Mouse (Mus musculus): ENCODE results near the gene Hipk2.

Gene Hipk2

DNA sequence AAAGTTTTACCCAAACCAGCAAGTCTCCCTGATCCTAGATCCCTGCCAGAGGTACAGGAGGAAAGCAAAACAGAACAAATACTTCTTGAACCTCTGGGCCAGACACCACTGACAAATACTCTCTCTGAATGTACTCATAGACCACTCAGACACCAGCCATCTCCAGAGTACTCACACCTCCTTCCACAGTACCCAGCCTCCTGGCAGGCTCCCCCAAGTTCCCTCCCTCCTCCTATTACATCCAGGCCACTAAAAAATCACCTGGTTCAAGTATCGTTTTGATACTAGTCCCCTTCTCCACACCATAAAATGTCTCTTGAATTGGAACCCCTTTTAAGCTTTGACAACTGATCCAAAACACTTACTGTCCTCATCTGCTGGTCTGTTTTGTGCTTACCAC, 8.7 kb downstream of the Hipk2 start:
- no peak for DNase-seq (ENCODE audit: low spot score in 2 of 2)

DNA sequence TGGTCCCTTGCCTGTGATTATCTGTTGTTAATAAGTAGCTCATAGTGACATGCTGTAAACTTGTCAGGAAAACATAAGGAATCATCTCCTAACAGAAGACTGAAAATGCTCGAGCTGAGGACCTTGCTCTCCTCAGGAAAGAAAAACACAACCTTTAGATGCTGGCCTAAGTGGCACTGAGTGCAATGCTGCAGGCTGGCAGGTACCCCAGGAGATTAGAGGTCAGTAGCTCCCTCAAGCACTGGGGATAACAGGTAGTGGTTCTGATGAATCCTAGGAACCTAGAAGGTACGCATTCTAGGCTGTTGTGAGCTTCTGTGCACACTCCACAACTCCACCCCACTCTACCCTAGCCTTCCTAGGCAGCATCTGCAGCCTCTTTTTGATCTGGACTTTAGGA, 9.2 kb downstream of the Hipk2 start:
- no peak for DNase-seq (ENCODE audit: low spot score in 2 of 2)

DNA sequence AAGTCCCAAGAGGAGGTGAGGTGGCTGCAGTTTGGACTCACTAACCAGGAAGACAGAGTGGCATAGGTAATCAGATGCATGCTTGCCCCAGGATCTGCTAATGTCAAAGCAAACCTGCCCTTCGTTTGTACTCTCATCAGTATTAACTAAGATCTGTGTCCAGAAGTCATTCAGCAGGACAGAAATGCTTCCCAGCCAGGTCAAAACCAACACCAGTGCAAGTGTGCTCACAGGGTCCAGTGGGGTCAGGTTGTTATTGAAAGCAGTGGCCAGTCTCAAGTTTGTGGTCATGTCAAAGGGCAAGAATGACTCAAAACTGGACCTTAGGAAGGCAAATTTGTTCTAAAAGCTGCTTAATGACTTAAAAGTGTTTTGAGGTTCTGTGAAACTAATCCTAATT, 9.6 kb downstream of the Hipk2 start:
- no peak for DNase-seq (ENCODE audit: low spot score in 2 of 2)

DNA sequence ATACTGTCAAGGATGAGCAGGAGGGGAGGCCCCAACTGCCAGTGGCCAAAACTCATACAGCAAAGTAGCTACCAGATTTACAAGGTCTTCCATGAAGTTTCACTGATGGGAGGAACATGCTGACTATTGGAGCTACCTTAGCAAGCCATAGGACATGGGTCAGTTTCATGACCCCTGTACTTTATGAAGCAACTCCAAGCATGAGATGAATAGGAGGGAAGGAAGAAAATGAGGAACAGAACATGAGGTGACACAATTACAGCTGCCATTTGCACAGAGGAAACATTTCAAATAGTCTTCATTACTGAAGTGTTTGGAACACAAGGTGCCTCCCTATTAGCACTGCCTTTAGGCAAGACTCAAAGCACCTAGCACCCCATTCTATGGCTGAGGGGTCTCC, 10.2 kb downstream of the Hipk2 start:
- DNase-seq (ENCODE audit: low spot score in 2 of 2) = no peak

DNA sequence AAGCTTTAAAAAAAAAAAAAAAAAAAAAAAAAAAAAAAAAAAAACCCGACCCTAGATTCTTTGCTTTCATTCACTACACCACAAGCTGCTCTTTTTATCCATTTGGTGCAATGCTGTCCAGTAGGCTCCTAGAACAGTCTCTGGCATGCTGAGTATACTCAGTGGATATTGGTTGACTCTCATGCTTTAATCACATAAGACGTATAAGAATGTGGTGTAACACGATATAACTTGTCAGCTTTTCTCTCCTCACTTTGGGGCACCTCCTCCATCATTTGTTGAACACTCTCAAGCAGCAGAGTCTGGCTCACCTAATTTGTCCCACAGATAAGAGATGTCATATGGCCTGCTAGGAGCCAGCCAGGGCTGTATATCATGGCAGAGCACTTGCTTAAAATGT, 12.4 kb downstream of the Hipk2 start:
- no peak for DNase-seq (ENCODE audit: low spot score in 2 of 2)

DNA sequence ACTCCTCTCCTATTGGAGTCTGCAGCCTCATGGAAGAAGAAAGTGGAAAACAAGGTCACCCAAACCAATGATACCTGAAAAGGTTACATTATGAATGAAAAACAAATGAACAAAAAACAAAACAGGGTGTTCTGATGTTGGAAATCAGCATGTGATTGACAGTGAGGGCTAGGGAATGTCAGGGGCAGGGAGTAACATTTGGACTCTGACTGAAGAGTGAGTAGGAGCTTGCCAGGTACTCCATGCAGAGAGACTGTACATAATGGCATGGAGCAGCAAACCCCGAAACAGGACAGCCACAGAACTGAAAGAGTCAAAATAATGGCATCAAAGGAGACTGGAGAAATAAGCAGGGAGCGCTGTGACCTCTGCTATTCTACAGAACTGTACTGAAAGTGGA, 15.7 kb downstream of the Hipk2 start:
- no peak for DNase-seq (ENCODE audit: low spot score in 2 of 2)

DNA sequence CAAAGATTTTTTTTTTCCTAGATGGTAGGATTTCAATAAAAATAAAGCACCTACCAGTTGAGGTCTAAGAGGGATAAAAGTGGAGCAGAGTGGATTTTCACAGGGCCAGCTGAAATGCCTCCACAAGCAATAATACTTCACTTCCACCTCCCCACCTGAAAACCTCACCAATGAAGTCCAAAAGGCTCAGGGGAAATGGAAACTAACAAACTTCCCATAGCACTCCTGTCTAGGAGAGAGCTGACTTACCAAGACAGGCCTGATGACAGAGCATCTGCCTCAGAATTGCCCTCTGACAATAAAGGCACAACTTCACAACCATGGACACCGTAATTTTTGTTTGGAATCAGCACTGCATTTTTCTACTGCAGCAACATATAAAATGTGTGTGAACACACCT, 16.1 kb downstream of the Hipk2 start:
- DNase-seq (ENCODE audit: low spot score in 2 of 2) = no peak

DNA sequence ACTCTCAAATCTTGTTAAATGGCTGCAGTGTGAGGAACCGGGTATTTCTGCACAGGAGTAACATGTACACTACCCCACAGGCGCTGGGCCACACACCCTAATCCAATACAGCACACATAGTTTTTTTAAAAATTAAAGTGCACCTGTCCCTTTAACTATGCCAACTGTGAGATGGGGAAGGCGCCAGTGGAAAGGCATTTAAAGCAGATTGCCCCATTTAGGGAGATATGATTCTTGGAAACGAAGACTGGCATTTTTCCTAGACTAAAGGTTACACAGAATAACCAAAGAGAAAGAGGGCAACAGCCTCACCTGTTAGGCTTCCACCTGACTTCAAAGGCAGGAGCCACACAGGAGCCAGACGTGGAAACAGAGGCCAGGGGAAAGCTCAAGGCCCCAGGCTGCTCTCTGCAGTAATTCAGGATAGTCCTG, 22.4 kb downstream of the Hipk2 start:
- DNase-seq (ENCODE audit: low spot score in 2 of 2) = no peak

DNA sequence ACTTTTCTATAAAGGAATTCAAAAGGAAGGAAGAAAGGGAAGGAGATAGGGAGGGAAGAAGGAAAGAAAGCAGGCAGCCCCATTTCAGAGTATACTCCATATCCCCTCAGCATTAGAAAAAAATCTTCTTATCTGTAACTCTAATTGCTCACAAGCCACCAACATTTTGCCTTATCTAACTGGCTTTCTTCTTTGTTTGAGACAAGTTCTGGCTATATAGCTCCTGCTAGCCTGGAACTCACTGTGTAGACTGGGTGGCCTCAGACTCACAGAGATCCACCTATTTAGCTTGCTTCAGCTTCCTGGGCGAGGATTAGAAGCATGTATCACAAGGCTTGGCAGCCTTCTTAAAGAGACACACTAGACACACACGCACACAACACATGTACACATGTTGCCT, 24.2 kb downstream of the Hipk2 start:
- no peak for DNase-seq (ENCODE audit: low spot score in 2 of 2)

DNA sequence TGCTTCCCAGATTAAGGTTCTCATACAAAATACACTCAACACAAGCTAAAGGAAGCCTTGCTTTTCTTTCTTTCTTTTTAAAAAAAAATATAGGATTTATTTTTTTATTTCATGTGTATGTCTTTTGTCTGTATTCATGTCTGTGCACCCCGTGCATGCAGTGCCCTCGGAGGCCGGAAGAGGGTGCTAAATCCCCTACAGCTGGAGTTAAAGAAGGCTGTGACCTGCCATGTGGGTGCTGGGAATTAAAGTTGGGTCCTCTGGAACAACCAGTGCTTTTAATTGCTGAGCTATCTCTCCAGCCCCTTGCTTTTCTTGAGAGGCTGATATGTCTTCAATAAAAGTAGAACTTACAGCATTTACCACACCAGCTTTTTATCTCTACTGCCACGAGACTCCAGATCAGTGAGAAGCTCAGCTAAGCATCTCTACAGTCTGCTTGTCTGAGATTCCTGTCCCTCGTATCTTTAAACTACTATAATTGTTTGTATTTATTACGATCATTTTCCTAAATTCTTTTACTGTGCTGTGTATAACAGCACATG, 25.2 kb downstream of the Hipk2 start:
- DNase-seq (ENCODE audit: low spot score in 2 of 2) = no peak

DNA sequence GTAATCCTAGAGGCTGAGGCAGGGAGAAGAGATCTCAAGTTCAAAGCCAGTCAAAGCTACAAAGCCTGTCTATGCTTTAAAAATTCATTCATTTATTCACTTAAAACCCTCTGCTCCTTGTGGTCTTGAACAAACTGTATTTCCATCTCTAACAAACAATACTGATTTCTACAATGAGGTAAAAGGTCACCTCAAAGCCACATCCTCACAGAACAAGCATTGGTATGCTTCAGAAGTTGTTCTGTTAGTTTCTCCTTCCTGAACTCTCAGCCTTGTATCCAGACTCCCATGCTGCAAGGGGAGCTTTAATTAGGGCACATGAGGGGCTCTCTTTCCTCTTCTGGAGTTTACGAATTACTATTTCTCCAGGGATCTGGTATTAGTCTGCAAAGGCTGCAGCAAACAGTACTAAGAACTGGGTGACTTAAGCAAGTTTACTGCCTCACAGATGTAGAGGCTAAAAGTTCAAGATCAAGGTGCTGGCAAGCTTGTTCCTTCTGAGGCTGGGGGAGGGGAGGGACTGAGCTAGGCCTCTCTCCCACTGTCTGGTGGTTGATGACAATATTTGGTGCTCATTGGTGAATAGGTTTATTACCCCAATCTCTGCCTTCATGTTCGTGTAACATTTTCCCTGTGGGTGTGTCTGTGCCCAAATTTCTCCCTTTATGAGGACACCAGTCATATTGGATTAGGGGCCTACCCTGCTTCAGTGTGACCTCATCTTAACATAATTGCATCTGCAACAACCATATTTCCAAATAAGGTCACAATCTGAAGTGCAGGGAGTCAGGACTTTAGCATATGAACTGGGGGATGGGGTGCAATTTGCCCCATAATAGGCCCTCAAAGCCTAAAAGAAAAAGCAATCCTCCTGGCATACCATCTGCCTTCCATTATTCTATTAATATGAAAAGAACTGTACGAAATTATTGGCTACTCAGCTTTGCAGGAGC, 27.7 kb downstream of the Hipk2 start:
- DNase-seq (ENCODE audit: low spot score in 2 of 2) = no peak

DNA sequence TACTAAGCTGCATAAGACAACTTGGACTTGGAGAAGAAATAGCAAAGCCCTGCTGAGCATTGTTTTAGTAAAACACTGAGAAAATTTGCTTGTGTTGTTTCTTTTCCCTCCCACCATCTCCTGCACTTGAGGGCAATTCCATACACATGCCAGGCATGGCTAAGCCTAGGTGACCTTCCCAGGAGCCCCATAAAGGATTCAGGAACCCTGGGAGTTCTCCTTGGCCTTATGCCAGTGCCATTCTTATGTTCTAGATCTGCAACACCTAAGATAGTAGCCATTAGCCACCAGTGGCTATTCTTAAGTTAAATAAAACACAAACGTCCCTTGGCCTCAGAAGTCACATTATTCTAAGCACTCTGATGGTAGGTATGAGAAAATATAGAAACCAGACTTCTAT, 28.5 kb downstream of the Hipk2 start:
- no peak for DNase-seq (ENCODE audit: low spot score in 2 of 2)

DNA sequence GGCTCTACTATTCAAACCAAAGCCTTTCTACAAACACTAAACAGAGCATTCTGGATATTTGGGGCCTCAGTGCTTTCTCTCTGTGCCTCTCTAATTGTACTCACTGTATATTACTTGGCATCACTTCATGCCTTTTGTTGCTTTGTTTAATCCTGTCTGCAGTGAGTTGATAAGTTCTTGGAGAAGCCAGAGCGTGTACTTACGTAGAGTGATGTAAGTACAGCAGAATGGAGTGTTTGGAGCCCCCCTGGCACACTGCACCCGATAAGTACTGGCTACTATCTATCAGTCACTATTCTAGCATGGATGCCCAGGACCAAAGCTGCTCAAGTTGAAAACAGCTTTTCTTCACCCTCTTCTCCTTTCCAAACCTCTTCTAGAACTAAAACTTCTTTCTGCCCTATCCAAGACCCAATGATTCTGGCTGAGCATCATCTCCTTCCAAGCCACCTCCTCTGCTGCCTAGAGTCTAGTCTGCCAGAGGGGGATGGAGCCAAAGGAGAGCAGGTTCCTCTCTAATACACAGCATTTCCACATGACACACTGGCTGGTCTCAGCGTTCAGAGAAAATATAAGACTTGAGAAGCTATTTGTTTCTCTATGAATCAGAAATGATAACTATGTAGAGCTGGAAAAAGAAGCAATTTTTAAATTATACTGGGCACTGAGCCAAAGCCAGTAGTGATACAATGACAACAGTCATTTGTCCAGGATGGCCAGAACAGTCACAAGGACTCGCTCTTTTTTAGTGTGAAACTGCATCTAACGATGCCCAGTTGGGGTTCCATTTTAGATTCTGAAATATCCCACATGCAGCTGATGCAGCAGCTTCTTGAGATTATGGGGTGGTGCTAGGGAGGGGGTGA, 29.4 kb downstream of the Hipk2 start:
- DNase-seq (ENCODE audit: low spot score in 2 of 2) = no peak

DNA sequence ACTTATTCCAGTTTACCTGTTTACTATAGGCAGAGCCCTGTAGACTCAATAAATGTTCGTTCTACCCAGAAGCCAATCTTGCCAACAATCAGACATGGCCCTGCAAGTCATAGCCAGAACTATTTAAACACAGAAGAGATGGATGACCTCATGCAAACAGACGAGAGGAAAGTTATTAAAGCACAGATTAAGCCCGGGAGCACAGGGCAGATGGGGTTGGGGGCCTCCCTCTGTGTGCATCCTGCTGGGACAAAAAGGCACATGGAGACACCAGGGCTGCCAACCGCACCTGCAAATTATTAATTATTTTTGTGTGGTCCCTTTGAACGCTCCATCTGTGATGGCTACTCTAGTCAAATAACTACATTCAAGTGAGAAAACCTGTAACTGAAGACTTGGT, 30.1 kb downstream of the Hipk2 start:
- no peak for DNase-seq (ENCODE audit: low spot score in 2 of 2)

DNA sequence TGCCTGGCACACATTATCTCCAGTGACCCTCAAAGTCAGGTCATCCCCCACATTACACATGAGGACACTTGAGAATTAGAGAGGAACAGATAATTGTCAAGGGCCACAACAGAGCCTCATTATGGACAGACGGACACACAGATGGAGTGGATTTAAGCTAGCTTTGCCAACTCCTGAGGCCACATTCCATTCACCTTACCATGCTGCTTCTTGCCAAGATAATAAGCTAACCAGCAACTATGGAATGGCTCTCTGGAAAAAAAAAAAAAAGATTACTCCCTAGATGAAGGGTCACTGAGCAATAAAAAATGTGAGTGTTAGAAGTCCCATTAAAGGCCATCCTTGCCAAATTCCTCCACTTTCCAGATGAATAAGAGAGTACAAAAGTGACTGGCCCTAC, 30.8 kb downstream of the Hipk2 start:
- no peak for DNase-seq (ENCODE audit: low spot score in 2 of 2)

DNA sequence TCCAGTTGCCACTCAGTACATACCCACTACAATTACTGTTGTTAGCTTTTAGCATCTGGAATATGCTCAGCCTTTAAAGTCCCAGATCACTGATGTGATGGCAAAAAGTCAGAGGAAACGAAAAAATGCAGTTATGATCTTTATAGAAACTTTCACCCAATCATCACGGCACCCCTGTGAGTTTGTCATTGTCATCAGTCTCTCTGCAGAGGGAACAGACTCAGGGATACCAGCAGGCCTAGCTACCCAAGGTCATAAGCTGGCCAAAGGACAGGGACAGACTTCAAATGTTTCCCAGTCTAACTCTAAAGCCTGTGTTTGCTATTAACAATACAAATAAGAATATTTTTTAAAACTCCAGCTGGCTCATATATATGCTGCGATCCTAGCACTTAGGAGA, 34.4 kb downstream of the Hipk2 start:
- DNase-seq (ENCODE audit: low spot score in 2 of 2) = no peak

DNA sequence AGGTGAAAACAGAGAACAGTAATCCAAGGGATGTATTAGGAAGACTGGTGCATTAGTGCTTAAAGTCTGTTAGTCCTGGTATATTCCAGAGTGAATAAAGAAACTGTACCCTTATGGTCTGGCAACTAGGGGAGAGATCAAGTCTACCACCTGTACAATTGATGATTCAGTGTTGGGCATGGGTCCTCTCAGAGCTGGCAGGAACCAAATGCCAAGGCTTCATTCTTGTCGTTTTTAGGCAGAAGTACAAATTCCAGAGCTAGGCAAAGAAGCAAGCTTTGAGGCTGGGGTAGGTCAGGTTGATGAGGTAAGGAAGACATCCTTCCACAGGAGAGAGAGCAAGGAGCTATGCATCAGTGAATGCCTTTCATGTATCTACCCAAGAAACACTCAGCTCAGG, 35.2 kb downstream of the Hipk2 start:
- no peak for DNase-seq (ENCODE audit: low spot score in 2 of 2)

DNA sequence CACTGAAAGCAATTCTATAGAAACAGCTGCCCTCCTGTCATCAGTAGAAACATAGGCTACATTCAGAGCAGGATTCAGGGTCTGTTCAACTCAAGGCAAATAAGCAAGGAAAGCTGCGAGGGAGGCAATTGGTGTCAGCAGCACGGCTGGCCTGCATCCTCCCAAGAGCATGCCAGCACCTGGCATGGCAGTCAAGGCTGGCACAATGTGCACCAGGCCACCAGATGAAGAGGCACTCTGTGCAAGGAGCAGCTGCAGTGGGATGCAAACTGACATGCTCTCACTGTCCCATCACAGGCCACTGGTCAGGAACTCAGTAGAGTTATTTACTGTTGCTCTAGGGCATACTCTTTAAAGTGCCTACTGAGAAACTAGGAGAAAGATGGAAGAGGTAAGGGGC, 35.6 kb downstream of the Hipk2 start:
- DNase-seq (ENCODE audit: low spot score in 2 of 2) = no peak

DNA sequence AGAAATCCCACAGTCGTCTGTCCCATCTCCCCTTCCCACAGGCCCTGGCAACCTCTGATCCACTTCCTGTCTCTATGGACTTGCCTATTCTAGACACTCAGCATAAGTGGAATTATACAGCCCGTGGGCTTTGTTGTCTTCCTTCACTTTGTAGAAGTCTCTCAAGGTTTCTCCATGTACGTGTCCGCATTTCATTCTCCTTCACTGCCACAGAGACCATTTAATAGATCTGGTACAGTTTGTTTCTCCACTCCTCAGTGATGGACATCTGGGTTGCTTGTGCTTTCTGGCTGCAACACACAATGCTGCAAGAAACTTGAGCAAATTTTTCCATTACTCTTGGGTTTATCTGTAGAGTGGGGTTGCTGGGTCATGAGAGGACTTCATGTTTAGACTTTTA, 36.1 kb downstream of the Hipk2 start:
- no peak for DNase-seq (ENCODE audit: low spot score in 2 of 2)

DNA sequence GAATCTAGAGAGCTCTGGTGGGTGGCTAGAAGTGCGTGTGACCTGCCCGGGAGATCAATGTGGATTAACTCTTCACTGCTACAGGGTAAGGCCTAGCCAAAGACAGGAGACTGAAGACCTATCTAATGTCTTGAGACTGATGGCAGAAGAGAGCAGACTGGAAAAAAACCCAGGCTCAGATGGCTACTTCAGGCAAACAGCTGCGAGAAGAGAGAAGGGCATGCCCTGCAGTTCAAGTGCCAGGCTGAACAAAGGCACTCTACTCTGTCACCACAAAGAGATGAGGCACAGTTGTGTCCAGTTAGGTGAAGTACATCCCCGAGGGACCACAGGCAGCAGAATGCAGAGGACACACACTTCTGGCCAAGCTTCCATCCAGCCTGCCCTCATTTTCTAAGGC, 37.9 kb downstream of the Hipk2 start:
- DNase-seq (ENCODE audit: low spot score in 2 of 2) = no peak

DNA sequence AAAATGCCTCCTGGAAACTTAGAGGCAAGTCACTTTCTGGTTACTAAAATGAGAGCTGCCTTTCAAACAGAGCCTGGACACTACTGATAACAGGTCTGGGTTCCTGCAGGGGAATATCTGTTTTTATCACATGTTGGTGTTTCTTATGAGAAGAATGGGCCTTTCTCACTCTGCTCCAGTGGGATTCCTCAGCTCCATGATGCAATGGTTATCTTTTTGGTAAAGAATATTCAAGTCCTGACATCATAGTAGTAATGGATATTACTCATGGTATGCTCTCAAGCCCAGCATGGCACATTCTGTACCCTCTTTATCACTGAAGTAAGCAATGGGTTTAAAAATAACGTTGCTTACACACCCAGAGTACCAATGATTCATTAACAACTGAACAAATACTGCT, 40.7 kb downstream of the Hipk2 start:
- DNase-seq (ENCODE audit: low spot score in 2 of 2) = no peak

DNA sequence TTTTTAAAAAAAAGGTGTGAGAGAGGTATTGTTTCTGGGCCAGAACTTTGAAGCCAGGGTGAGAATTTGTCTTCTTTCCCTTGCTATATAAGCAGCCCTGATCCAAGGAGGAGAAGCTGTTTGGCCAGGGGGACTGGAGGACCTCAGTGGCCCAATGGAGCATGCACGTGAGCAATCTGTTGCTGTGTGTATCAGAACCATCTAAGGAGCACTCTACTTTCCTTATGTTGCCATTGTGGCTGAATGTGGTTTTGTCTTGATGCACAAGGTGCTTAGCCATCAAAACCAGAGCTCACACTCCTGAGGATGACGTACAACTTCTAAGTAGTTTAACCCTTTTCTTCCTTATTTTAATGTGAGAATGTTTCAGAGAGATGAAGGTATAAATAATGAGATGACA, 41.2 kb downstream of the Hipk2 start:
- DNase-seq (ENCODE audit: low spot score in 2 of 2) = no peak

DNA sequence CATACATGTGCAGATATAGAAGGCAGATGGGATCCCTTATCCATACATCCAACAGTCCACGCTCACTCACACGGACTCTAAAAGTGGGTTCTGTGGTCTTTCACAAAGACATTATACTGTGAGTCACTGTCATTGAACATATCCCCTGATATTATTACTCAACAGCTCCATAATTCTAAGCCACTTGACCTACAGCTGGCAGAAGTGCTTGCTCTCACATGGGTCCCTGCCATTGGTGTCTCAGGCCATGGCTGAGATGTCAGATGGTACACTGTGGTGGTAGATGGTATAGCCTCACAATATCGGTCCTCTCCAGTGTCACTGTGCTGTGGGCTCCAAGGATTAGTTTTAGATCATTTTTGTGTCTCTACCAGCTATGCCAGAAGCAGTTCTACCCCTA, 42.2 kb downstream of the Hipk2 start:
- DNase-seq (ENCODE audit: low spot score in 2 of 2) = no peak

Measured in spleen, postnatal 14 days (tissue).